Mouse (Mus musculus) activated CD4-positive, CD25-positive, alpha-beta regulatory T cell, adult 4 months (primary cell): ENCODE data around the gene Hmga1. TPM values are rescaled to one million over a fixed set of nuclear protein-coding genes. Genes with fewer than 3 reads are reported as not detected.

Experiments used
- ATAC-seq: one replicate; pipeline ENCODE4 v1.8.0; 2017
- polyA plus RNA-seq, 2 experiments: library from polyadenylated mRNA; unstranded; fragments of 100-300 nt; shearing (Covaris generic); gene quantifications; one replicate each; pipeline ENCODE4 v1.2.1; 2017

Gene Hmga1
- polyA plus RNA-seq, 2 experiments from 2014 or later = 48.0 to 73.5 TPM

DNA sequence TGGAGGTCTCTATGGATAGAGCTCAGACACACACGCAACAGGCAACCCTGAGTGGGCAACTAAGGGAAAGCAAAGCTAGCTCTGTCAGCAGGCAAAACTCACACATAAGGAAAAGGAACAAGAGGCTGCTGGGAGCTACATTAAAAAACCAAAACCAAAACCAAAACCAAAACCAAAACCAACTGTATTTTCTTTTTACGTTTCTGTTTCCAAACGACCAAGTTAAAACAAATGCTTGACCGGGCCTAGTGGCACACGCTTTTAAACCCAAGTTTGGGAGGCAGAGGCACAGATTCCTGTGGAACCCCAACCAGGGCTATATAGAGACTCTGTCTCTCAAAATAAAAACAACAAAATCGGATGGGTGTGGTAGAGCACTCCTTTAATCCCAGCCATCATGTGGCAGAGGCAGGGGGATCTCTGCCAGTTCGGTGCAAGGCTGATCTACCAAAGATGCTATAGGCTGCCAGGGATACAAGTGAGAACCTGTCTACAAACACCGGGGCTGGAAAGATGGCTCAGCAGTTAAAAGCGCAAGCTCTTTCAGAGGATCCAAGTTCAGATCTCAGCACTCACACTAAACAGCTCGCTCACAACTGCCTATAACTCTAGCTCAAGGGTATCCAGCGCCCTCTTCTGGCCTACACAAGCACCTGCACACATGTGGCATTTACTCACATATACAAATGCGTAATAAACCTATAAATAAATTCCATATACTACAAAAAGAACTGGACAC, 35.7 kb downstream of the Hmga1 start:
- ATAC-seq = peak; percentile 65

DNA sequence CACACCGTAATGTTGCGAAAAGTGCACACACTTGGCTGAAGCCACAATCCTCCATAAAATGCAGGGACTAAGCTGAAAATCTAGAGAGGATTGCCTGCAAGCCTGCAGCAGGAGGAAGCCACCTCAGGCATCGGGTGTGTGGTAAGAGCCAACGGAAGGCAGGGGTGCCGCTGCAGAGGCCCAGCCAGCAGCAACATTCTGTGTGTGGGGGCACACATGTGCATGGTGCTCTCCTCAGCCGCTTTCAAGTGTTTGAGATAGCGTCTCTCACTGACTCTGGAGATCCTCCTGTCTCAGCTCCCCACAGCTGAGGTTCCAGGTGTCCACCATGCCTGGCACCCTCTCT, 36.2 kb downstream of the Hmga1 start:
- ATAC-seq = no peak

- no peak for ATAC-seq
Measured at GRCm38 (mm10) chr17:27595659-27596375, 39.5 kb downstream of the Hmga1 start.

GRCm38 (mm10) chr17:27596376-27597190, 40.3 kb downstream of the Hmga1 start:
- ATAC-seq = no peak

GRCm38 (mm10) chr17:27600286-27600685, 44.0 kb downstream of the Hmga1 start:
- no peak for ATAC-seq

DNA sequence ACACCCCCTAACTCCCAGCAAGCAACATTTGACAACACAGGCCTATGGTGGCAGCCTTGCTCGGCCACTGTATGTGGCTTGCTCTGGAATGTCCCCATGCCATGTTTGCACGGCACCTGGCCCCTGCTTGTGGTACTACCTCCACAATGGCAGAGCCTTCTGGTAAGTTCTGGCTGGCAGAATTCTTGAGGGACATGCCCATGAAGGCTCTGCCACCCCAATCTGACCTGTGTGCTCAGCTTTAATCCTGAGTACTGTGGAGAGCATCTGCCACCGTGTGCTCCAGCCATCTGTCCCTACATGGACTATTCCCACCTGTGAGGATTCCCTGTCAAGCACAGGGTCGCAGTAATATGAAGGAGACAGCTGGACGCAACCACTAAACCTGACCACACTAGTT, 44.6 kb downstream of the Hmga1 start:
- ATAC-seq = no peak

DNA sequence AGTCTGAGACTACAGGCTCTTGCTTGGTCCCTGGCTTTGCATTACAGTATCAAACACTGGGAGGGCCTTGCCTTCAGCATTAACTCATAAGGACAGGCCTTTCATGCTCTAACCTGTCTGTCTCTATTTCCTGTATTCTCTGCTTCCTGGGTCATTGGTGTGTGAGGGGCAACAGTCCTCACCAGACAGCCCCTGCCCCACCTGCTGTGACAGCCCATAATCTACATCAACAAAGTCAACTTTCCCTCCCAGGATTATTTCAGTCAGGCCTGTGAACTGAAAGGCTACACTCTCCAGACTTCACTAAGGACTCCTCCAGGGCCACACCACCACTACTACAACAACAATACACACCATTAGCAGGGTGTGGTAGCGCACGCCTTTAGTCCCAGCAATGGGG, 46.7 kb downstream of the Hmga1 start:
- ATAC-seq = no peak

DNA sequence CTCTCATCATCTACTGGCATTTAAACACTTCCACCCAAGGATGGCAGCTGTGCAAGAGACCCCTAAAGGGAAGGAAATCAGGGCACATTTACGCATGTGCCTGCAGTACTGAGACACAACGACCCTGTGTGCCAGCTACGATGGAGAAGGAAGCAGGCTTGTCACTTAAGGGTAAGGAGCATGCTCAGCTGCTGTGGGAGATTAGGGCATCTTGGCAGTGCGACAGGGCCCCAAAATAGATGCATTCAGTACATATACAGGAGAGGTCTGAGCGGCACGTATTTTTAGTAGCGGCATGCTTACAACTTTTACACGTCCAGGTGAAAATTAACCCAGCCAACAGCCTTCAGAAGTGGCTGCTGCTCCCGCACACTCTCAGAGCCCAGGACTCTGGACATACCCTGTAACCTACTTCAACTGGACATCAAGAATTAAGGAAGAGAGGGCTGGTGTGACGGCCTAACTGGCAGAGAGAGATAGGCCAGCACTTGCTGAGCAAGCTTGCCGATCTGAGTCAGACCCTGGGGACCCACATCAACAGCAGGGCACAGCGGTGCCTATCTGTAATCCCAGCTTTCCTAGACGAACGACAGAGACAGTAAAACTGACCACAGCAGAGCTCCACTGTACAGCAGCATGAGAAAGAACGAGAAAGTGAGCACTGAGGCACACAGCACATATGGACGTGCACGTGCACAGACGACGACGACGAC, 47.4 kb downstream of the Hmga1 start:
- ATAC-seq = no peak

- no peak for ATAC-seq
Measured at GRCm38 (mm10) chr17:27609576-27609975, 53.3 kb downstream of the Hmga1 start.

GRCm38 (mm10) chr17:27610679-27611518, 54.6 kb downstream of the Hmga1 start:
- ATAC-seq = no peak

- no peak for ATAC-seq
Measured at GRCm38 (mm10) chr17:27611519-27611884, 55.2 kb downstream of the Hmga1 start.

DNA sequence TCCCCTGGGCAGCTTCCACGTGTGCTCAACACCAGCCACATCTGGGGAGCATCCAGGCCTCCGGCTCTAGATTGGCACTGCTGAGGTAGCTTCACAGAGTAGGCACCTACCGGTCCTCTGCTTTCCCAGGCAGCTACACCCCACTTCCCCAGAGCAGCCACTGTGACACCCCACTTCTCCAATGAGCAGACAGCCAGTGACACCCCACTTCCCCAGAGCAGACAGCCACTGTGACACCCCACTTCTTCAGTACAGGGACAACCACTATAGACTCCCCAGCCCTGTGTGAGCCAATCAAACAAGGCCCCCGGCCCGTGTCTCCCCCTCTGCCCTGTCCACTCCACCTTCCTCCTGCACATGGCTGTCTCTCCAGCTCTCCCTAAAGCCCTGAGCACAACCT, 55.7 kb downstream of the Hmga1 start:
- ATAC-seq = no peak

DNA sequence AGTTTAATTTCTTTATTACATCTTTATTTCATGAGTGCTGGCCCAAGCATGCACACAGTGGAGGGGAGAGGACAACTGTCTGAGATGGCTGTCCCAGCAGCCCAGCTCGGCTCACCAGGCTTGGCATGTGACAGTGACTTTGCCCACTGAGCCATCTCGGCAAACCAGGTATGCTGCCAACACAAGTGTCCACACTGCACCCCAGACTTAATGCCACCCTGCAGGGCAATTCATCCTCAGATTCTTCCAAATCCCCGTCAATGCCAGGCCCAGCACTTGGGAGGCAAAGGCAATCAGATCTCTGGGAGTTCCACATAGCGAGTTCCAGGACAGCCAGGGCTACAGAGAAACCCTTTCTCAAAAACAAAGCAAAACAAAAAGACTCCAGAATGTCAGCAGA, 56.7 kb downstream of the Hmga1 start:
- ATAC-seq = no peak

Other genes with a start within 250 kb of the Hmga1 start
- gene Grm4, start 35.1 kb upstream of the Hmga1 start, polyA plus RNA-seq = under 1 TPM in 1 of 2 experiments, not detected in 1; 0.18 TPM
- gene AI413582, start 9.3 kb downstream of the Hmga1 start, polyA plus RNA-seq = 100 to 1,000 TPM in 1 of 2 experiments, 10 to 100 TPM in 1; 98.5 to 118 TPM
- 10 to 100 TPM; 34.7 to 38.1 TPM for gene Nudt3, start 67.0 kb downstream of the Hmga1 start, polyA plus RNA-seq
- gene RPS10-NUDT3, start 78.7 kb downstream of the Hmga1 start, polyA plus RNA-seq = not detected
- gene Rps10, start 80.2 kb downstream of the Hmga1 start, polyA plus RNA-seq = 1,000 to 10,000 TPM; 1,853 to 2,245 TPM
- 10 to 100 TPM; 26.9 to 41.1 TPM for gene Pacsin1, start 99.0 kb downstream of the Hmga1 start, polyA plus RNA-seq
- gene Spdef, start 172.5 kb downstream of the Hmga1 start, polyA plus RNA-seq = under 1 TPM in 1 of 2 experiments, not detected in 1; 0.50 TPM